Mouse (Mus musculus) thymus, postnatal 36 days (tissue): ENCODE measurements around the gene Olr1.
"Not testable (repeated sequence)": the region's sequence is repeated elsewhere in the genome, so short reads cannot be mapped to it uniquely, and the experiment has no call there.

ENCODE experiments used
- DNase-seq, 2 experiments: peaks; one replicate each; pipeline ENCODE4 v3.0.0; 2022; ENCODE audit warnings: mixed read lengths in 2 of 2

The Olr1 gene

DNA sequence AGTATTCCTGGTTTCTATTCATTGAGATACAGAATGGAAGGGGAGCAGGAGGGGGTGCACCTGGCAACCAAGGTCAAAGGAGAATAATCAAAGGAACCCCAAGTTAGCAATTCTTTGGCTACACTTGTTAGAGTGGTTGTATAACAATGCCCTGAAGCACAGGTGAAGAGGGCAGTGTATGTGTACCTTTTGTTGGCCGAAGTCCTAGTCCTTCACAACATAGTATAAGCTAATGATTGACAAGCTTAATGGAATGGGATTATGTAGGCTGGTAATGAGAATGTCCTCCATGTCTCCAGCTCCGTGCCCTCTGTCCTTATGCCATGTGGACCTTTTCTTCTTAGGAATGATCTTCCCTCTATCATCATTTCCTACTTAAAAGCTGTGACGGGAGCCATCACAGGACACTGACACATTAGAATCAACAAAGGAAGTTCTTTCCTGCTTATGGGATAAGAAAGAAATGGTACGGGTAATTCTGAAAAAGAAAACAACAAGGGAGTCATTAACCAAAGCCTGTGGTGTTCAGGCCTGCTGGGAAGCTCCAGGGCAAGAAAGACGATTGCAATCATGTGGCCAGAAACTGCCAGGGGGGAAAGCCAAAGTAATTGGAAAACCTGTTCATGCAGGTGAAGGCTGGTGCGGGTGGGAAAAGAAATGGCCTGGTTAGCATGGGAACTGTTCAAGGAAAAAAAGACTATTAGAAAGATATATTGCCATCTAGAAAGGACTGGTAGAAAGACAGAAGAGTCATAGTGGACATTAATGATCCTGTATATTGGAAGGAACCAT is 3.4 kb upstream of the Olr1 start:
- no peak for DNase-seq

DNA sequence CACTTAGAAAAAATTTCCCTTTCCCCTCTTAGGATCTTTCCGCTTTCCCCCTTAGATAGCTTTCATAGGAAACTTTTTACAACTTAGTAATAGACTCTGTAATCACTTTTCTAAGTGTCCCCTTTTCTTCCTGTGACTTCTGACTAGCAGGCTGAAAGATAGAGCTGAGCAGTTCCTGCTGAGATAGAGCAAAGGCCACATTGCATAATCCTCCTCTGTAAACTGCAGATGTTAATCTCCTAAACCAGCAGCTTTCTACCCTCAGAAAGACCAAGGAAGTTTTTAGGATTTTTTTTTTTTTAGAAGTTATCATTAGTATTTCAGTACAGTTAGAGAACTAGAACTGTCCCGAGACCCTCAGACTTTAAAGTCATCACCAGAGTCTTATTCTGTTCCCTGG is 3.5 kb downstream of the Olr1 start:
- no peak for DNase-seq

- DNase-seq, result not testable (repeated sequence)
Observed at GRCm38 (mm10) chr6:129499516-129499915, 7.4 kb downstream of the Olr1 start.

DNA sequence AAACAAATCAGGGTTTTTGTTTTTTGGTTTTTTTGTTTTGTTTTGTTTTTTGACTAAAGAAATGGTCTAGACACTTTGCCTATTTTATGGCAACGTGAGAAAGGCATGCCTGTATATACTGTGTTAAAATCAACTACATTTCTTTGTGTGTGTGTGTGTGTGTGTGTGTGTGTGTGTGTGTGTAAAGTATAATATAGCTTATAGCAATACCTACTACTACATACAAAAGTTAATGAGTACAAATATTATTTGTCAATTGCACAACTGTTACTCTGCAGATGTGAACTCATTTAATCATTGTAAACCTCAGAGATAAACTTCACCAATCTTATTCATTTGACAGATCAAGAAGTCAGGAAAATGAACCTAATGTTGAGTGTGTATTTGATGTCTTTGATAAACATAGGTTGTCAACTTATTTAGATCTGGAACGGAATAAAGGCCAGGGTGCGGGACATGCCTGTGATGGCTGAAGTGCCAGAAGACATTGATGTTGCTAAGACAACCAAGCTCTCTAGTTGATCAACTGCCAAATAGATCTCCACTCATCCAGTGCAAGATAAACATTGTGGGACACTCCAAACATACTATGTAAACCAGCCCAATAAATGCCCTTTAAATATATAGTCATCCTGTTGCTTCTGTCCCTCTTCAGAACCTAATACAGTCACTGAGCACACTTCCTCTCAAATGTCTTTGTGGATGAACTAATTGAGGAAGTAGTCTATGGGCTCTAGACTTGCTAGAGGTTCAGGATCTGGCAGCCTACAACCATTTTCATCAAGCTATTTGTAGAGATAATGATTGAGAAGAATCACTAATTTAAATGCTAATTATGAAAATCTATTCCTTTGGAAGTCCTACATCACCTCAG is 9.4 kb downstream of the Olr1 start:
- no peak for DNase-seq

- no peak for DNase-seq
Observed at GRCm38 (mm10) chr6:129494924-129495323, 12.0 kb downstream of the Olr1 start.

DNA sequence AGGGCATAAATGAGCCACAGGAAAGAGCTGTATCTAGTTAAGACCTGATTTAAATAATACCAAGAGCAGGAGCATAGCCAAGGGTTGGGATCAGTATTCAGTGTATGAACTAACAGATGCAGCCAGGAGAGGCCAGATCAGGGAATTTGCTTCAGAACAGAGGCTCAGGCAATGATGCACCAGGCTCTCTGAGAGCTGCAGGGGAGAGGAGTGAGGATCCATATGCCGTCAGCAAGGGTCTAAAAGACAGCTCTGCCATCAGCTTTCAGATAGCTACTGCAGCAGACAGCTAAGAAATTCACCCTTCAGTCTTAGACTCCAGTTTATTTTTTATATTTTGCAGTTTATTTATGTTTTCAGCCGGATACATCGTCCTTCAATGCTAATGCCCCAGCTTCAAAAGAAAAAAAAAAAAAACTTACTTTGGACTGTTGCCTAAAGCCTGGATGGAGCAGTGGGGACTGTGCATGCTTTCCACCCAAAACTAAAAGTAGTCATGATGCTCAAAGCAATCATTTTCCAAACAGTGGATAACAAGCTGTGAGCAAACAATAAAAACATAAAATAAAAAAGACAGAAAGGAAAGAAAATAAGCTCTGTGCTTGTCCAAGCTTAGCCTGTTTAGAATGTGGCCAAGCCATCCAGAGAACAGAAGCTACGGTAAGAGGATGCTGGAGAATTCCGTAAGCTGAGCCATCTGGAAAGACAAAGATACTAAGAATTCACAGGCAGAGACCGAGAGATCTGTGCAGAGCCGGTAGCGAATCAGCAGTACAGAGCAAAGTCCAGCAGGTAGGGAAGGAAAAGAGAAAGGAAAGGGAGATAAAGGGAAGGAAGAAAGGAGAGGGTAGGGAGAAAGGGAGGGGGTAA is 26.6 kb downstream of the Olr1 start:
- no peak for DNase-seq

DNA sequence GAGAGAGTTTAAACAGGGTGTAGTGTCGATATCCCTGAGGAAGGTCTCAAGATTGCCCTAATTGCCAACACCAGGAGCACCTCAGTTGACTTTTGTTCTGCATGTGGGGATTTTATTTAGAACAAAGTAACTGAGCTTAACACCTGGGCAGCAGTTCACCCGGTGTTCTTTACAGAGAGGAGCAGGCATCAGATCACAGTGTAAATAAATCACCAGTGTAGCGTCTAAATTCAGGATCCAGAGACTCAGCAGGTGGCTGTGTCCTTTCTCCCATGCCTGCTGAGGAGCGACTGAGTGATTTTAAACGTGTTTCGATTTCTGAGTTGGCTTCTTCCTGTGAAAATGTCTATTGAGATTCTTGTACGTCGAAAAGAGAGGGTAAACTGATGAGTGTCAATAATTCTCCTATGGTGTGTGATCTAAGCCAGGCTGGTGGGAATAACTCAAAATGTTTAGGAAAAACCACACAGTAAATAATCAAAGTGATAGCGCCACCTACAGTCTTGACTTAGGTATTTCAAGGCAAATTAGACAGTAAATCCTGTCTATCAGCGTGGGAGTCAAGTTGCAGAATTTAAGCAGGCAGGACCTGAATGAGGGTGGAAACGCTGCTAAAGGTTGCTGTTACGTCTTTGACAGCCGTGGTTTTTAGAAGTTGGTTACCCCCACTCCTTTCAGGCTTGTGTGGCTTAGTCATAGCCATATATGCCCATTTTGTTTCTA is 30.4 kb downstream of the Olr1 start:
- DNase-seq, result no peak

DNA sequence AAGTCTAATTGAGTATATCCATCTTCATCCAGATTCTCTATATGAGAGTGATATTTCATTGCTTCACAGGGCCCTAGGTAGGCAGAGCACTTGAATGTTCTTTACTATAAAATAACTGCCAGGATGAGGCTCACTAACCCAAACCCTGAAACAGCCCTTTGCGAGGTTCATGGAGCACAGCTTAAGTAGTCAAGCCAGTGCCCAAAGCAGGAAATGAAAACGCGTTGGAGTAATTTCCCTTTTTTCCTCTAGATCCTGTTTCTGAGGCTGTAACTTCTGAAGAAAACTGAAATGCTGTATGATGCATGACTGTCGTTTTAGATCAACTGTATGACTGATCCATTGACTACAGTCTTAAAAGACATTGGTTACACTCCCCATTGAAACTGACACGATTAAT is 34.3 kb downstream of the Olr1 start:
- no peak for DNase-seq

- DNase-seq, result no peak
Observed at GRCm38 (mm10) chr6:129471386-129471785, 35.6 kb downstream of the Olr1 start.

- no peak for DNase-seq
Observed at GRCm38 (mm10) chr6:129451411-129452039, 55.4 kb downstream of the Olr1 start, which contains the start of gene Clec1a. Gene Clec1a (minus strand): TSS chr6:129452000.

GRCm38 (mm10) chr6:129449743-129450142 is 57.2 kb downstream of the Olr1 start:
- no peak for DNase-seq

DNA sequence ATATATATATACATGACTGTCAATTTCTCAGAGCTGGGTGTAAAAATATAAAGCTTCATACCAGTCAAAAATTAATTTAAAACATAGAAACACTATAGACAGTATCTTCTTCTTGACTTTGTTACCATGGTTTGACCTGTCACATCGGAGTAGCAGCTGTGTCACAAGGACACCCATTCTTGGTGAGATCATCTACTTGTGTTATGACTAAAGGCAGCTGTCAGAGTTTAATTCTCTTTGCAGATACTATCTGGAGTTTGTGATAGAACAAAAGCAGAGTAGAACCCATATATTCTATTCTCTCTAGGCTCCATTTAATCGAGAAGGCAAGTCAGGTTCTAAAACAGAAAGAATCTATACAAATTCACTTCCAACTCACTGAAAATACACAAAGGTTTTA is 68.9 kb downstream of the Olr1 start:
- no peak for DNase-seq

DNA sequence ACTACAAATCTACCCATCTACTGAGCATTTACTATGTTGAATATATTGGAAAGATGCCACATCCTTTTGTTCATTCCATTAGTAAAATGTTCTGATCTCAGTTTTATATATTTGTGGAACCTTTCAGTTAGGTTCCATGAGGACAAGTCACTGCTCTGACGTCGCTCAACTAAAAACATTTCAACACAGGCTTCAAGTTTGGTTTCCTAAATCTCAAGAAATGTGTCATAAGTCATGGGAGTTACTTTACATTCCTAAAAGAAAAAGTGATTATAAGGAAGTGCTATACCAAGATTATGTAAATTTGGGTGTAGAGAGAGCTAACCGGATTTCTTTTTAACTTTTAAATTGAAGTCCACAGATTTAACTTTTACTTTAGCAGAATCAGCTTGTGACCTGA is 70.9 kb downstream of the Olr1 start:
- DNase-seq, result no peak
